Mouse (Mus musculus) kidney, postnatal 14 days (tissue): ENCODE results near the gene Eea1.
A peak's percentile ranks its signal among the peaks of the same experiment; 100 is the strongest.
"Not testable (repeated sequence)": the region's sequence is repeated elsewhere in the genome, so short reads cannot be mapped to it uniquely, and the experiment has no call there.

Experiments used
- DNase-seq: peaks from one replicate; pipeline ENCODE4 v3.0.0; 2022; ENCODE audit warnings: mixed read lengths

The Eea1 gene

GRCm38 (mm10) chr10:95940046-95940900 lies at the start of gene Eea1:
Gene Eea1 (plus strand): TSS chr10:95940650.
- peak; percentile 96 for DNase-seq

GRCm38 (mm10) chr10:95891214-95891960 lies 49.1 kb upstream of the Eea1 start:
- DNase-seq: no peak

- DNase-seq: no peak
Measured at GRCm38 (mm10) chr10:95892132-95892531, 48.3 kb upstream of the Eea1 start.

DNA sequence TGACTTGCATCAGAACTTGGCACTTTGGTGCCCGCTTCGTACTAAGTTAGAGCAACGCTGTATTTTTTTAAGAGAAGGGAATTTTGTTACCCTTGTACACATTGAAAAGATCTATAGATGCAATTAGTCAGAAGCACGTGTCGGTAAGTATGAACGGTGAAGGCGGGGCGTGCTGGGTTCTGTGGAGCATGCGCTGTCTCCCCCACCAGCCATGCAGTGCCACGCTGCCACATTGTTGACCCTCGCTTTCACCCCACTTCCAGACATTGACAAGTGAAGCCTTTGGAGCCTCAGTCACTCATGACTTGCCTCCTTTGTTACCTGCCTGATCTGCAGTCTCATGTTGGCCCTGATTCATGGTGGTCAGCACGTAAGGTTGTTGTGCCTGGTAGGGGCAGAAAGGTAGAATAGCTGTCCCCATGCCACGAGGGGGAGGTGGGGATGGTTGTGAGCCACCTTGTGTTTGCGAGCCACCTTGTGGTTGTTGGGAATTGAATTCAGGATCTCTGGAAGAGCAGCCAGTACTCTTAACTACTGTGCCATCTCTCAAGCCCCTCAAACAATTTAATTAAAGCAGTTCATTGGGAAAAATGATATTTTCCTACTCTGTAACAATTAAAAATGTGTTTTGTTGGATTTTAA lies 47.0 kb upstream of the Eea1 start:
- peak; percentile 13 for DNase-seq

DNA sequence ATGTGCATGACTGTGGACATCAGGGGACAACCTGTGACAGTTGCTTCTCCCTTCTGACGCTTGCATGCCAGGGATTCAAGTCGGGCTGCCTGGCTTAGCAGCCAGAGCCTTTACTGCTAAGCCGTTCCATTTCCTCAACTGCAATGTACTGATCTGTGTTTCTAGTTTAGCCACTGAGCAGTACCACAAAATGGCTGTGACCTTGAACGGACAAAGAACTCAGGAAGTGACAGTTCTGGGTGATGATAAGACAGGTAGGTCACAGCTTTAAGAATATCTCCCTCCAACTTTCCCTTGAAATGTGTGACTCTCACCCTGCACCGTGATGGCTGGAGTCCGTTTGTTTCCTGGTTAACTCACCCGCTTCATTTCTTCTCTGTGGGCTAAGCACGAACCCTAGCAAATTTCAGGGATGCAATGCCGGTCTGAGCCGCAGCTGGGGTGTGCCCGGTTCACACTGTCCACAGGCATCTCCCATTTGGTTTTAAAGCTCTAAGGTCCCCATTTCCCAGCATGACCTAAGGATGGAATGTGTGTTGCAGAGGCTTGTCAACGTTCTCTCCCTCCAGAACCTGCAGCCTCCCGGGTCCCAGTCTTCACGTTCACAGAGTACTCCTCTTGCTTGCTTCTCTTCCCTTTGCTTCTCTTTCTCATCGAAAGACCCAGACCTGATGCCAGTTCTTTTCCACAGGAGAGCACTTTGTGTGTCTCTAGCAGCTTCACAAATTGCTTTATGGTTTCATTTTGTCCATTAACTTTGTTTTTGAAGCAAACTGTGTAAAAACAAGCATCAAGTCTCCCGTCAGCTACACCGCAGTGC lies 46.2 kb upstream of the Eea1 start:
- peak; percentile 15 for DNase-seq

- DNase-seq: peak; percentile 69
Measured at GRCm38 (mm10) chr10:95894856-95895386, 45.5 kb upstream of the Eea1 start.

- peak; percentile 55 for DNase-seq
Measured at GRCm38 (mm10) chr10:95898471-95899154, 41.8 kb upstream of the Eea1 start.

GRCm38 (mm10) chr10:95904668-95905067 lies 35.8 kb upstream of the Eea1 start:
- no peak for DNase-seq

- DNase-seq: no peak
Measured at GRCm38 (mm10) chr10:95909246-95909909, 31.1 kb upstream of the Eea1 start.

DNA sequence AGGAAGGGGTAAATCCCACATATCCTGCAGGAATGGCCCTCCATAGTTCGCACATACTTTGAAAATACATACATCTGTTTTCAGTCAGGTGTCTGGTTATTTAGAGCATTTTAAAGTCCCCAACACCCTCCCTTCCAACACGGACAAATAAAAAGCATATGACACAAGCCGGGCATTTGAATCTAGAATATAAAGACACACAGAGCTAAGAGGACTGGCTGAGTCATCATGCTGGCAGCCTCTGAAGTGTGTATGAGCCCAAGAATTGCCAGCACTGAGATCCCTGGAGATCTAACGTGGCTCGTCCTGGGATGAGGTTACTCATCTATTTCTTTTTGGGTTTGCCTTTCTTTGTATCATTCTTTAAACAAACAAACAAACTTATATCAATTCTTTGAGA lies 29.4 kb upstream of the Eea1 start:
- DNase-seq: no peak

DNA sequence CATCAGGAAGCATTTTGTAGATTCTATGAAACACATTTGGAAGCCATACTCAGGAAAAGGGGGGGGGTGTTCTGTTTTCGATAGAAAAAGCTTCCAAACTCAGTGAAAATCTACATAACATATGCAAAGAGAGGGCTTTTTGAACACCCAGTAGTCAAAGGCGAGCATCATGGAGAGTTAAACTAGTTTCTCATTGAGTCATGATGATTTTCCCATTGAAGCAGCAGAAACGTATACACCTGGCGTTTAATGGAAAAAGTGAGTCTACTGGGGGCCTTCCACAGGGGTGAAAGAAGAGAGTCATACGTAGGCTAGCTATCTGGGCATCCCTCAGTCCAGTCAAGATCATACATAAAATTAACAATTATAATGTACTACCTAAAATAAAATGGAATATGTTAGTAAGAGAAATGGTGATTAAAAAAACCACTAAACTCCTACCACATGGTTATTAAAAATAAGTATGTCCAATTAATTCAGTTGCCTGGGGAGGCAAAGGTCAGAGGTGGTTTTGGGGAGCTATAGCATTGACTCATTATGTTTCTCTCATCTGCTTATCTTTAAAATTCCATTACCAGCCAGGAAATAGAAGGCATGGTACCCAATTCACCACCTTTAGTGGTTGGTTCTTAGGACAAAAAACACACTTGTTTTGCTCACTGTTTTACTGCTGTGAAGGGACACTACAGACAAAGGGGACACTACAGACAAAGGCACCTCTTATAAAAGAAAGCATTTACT lies 25.8 kb upstream of the Eea1 start:
- DNase-seq: no peak

DNA sequence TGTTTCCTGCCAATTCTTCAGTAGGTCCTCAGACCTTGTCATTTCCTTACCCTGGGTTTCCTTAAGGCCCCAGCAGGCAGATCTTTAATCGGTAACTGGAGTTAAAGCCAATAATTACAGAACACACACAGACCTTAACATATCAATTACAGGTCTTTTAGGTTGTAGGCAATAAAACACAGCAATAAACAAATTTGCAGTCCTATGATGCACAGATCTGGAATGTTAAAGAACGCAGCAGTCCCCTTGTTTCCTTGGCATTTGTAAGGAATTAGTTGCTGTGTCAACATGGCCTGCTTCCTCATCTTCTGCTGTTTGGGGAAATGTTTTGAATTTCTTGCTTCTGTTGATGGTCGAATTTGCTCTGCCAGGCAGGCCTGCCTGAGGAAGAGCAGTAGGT lies 21.7 kb upstream of the Eea1 start:
- no peak for DNase-seq

DNA sequence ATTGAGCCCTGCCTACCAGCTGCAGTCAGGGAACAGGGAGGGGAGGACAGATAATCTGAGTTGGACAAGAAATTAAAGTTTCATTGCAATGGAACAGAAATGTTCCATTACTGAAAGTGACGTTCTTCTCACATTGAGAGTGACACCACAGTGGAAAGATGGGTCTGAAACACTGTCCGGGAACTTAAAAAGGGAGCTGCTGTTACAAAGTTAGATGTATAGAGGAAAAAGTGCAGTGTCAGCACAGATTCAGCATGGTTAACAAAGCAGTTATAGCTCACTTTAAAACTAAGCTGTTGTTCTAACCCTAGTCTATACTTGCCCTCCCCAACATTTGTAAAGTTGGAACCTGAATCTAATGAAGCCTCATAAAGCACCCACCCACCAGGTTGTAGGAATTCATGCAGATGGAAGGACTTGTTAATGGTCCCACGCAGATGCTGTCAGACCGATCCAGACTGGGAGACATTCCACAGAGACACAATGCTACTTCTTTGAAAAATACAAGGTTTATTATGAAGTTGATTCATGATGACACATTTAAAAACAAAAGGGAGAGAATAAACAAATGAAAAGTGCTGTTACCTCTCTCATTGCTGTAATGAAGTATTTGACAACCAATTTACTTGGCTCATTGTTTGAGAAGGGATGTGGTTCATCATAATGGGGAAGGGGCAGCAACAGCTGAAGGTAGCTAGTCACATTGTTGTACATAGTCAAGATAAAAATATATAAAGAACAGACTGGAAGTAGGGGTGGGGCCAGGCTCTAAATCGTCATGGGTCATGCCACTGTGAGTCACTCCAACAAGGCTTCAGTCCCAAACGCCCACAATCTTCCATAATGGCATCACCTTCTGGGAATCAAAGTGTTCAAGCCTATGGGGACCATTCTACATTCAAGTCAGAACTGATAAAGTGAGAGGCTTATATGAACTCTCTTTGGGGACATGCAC lies 16.9 kb upstream of the Eea1 start:
- no peak for DNase-seq

GRCm38 (mm10) chr10:95933631-95934030 lies 6.8 kb upstream of the Eea1 start:
- not testable (repeated sequence) for DNase-seq

DNA sequence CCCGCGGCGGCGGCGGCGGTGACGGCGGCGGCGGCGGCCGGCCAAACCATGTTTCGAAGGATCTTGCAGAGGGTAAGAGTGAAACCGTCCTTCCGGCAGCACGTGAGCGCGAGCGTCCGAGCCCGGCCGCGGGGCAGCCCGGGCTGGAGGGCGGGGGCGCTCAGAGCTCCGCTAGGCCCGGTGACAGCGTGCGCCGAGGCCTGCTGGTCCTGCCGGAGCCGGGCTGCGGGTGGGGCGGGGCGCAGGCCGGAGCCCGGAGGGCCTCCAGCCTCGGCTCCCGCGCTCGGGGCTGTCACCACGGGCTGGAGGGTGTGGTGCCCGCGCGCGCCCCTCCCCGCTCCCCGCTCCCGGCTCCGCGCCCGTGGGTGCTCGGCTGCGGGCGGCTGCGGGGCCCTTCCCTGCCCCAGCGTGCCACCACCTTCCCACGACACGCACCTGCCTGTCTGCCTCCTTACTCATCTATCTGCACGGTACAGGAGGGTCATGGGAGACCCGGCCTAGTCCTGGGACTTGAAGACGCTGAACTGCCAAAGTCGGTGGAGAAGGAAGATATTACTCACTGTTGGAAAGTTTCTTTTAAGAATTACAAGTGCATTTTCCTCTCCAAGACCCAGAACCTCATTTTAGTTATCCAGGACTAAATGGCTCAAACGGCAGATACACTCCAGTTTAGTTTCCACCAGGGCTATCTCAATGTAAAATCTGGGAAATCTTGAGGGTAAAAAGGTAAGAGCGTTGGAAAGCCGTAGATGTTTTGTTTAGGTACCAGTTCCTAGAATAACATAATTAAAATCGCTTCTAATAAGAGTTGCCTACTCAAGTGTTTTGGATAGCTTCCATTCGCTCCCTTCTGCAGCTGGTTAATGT lies 684 bp downstream of the Eea1 start:
- DNase-seq: no peak

- no peak for DNase-seq
Measured at GRCm38 (mm10) chr10:95941768-95942425, 1.4 kb downstream of the Eea1 start.

DNA sequence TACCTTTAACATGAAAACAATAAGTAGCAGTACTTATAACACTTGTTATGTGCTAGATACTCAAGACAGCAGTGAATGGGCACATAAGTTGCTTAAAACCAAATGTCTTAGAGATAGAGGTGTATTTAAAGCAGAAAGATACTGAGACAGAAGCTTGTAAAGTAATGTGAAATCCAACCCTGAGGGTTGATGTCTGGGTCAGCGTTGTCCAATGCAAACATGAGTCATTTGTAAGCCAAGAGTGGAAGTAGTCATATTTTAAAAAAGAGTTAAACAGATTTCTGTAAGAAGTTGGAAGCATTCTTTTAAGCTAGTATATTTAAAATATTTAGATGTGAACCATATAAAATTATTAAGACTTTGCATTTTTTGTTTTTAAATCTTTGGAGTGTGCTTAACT lies 4.6 kb downstream of the Eea1 start:
- no peak for DNase-seq

DNA sequence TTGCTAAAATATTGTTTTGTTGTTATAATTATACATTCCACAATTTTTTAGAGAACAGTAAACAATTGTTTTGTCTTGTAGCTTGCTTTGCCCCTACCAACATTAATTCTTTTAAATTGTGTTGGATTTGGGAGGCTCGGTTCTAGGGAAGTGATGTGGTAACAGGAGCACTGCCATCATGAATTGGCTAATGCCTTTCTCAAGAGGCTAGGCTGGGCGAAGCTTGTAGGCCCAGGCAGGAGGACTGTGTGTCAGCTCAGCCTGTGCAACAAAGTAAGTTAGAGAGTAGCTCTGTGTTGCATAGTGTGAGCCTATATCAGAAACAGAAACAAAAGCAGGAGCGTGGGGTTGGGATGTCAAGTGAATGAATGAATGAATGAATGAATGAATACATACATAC lies 9.0 kb downstream of the Eea1 start:
- no peak for DNase-seq
